Mouse (Mus musculus) midbrain, embryonic 14.5 days (tissue): ENCODE measurements around the gene Nup50. TPM values are rescaled to one million over a fixed set of nuclear protein-coding genes. Genes with fewer than 3 reads are reported as not detected.
"Not testable (repeated sequence)": the region's sequence is repeated elsewhere in the genome, so short reads cannot be mapped to it uniquely, and the experiment has no call there.

ENCODE experiments used
- ATAC-seq: fragments of 200-750 bp; cut with Nextera tagmentation; 2 replicates; pipeline ENCODE4 v1.8.0; 2017; ENCODE audit warnings: moderate number of reproducible peaks, moderate library complexity; ENCODE audit not compliant: low FRiP score, low TSS enrichment
- DNase-seq: peaks from one replicate; pipeline ENCODE4 v3.0.0-alpha.2; 2015
- H3K27ac ChIP-seq: fragments of 300-500 bp; sonication (generic); replicated peaks from 2 replicates; pipeline ENCODE4 v1.5.1; 2014; ENCODE audit warnings: mild to moderate bottlenecking, low read depth, low read length, moderate library complexity
- H3K27me3 ChIP-seq: fragments of 300-500 bp; sonication (generic); 2 replicates; pipeline ENCODE4 v1.6.1; 2014; ENCODE audit warnings: low read length, control low read depth, mixed read lengths; ENCODE audit not compliant: control insufficient read depth, insufficient read depth
- H3K36me3 ChIP-seq: fragments of 300-500 bp; sonication (generic); 2 replicates; pipeline ENCODE4 v1.6.1; 2014; ENCODE audit warnings: low read length, control low read depth; ENCODE audit not compliant: control insufficient read depth, insufficient read depth
- H3K4me1 ChIP-seq: fragments of 300-500 bp; sonication (generic); 2 replicates; pipeline ENCODE4 v1.6.1; 2014; ENCODE audit warnings: mild to moderate bottlenecking, antibody characterized with exemption, low read length, control low read depth; ENCODE audit not compliant: control insufficient read depth, insufficient read depth
- H3K4me2 ChIP-seq: fragments of 300-500 bp; sonication (generic); 2 replicates; pipeline ENCODE4 v1.6.1; 2014; ENCODE audit warnings: mild to moderate bottlenecking, low read length, moderate library complexity
- H3K4me3 ChIP-seq: fragments of 300-500 bp; sonication (generic); replicated peaks from 2 replicates; pipeline ENCODE4 v1.5.1; 2014; ENCODE audit warnings: low read depth, low read length
- H3K9ac ChIP-seq: fragments of 300-500 bp; sonication (generic); replicated peaks from 2 replicates; pipeline ENCODE4 v1.6.1; 2014; ENCODE audit warnings: mild to moderate bottlenecking, low read length, moderate library complexity
- H3K9me3 ChIP-seq: fragments of 300-500 bp; sonication (generic); 2 replicates; pipeline ENCODE4 v1.6.1; 2016; ENCODE audit warnings: low read length, control low read depth, mixed read lengths; ENCODE audit not compliant: control insufficient read depth
- WGBS: fragments of 180-500 bp; shearing (Covaris S2); extraction: QIAGEN DNeasy Blood & Tissue Kit; methylation state at CpG from one replicate; pipeline ENCODE4 v1.1.7; 2014; 5-methylcytosine and 5-hydroxymethylcytosine counted together
- polyA plus RNA-seq: library from polyadenylated mRNA; unstranded; fragments of >200 nt; fragmentation: Nextera tagmentation; extraction: Ambion mirVana; gene quantifications from 2 replicates; pipeline ENCODE4 v1.2.1, GENCODE M21; 2014

The Nup50 gene
- 19.4 and 28.7 TPM in 2 replicates for polyA plus RNA-seq

GRCm38 (mm10) chr15:84922884-84923507 is at the start of gene Nup50:
Nup50 (plus strand) TSS chr15:84923411.
- peaks cover 5% of the 10 kb centered on the region for H3K4me1 ChIP-seq
- DNase-seq = peak; percentile 100
- H3K27me3 ChIP-seq = no peaks in the 10 kb centered on the region
- H3K27ac ChIP-seq = peak within 1 kb of the TSS; percentile 95
- H3K36me3 ChIP-seq = peaks cover 8% of the 10 kb centered on the region
- WGBS = under 1% methylated on average over 60 of the region's 60 CpGs
- peak; percentile 92 for ATAC-seq
- H3K9me3 ChIP-seq = no peaks in the 10 kb centered on the region
- peak within 1 kb of the TSS; percentile 92 for H3K9ac ChIP-seq
- H3K4me3 ChIP-seq = peak within 1 kb of the TSS; percentile 97
- H3K4me2 ChIP-seq = peak within 1 kb of the TSS; percentile 94

- ATAC-seq = no peak
- H3K27me3 ChIP-seq = no peaks in the 10 kb centered on the region
- no peak overlapping the region for H3K4me3 ChIP-seq
- H3K4me1 ChIP-seq = no peaks in the 10 kb centered on the region
- no peak overlapping the region for H3K27ac ChIP-seq
- no peak for DNase-seq
- no peak overlapping the region for H3K9ac ChIP-seq
- H3K4me2 ChIP-seq = no peak overlapping the region
- 86% methylated on average over 4 of the region's 4 CpGs for WGBS
- H3K36me3 ChIP-seq = no peaks in the 10 kb centered on the region
- no peaks in the 10 kb centered on the region for H3K9me3 ChIP-seq
These were observed 49.3 kb upstream of the Nup50 start for GRCm38 (mm10) chr15:84873867-84874266.

- DNase-seq (no peak), ATAC-seq (no peak)
- 86% methylated on average over 12 of the region's 12 CpGs for WGBS
- Histone ChIP-seq H3K9ac (no peak overlapping the region), H3K27ac (no peak overlapping the region), H3K27me3 (no peaks in the 10 kb centered on the region), H3K4me3 (no peak overlapping the region), H3K36me3 (no peaks in the 10 kb centered on the region), H3K9me3 (no peaks in the 10 kb centered on the region), H3K4me1 (no peaks in the 10 kb centered on the region), H3K4me2 (no peak overlapping the region)
These were observed 46.0 kb upstream of the Nup50 start for GRCm38 (mm10) chr15:84877029-84877815.

GRCm38 (mm10) chr15:84888066-84888465 is 35.1 kb upstream of the Nup50 start:
- Histone ChIP-seq H3K27me3 (no peaks in the 10 kb centered on the region), H3K4me1 (peaks cover 7% of the 10 kb centered on the region; the same call in 1 of the 2 replicates), H3K4me3 (no peak overlapping the region), H3K4me2 (no peak overlapping the region), H3K9ac (no peak overlapping the region), H3K9me3 (no peaks in the 10 kb centered on the region), H3K36me3 (no peaks in the 10 kb centered on the region), H3K27ac (no peak overlapping the region)
- DNase-seq = peak; percentile 66
- whole genome bisulfite sequencing = 47% methylated on average over 12 of the region's 12 CpGs
- no peak for ATAC-seq

GRCm38 (mm10) chr15:84891246-84891645 is 32.0 kb upstream of the Nup50 start:
- no peak overlapping the region for H3K4me3 ChIP-seq
- H3K27me3 ChIP-seq = no peaks in the 10 kb centered on the region
- no peak overlapping the region for H3K9ac ChIP-seq
- H3K9me3 ChIP-seq = no peaks in the 10 kb centered on the region
- H3K4me2 ChIP-seq = no peak overlapping the region
- no peak for DNase-seq
- 37% methylated on average over 3 of the region's 3 CpGs for WGBS
- peaks cover 7% of the 10 kb centered on the region; the same call in 1 of the 2 replicates for H3K4me1 ChIP-seq
- no peaks in the 10 kb centered on the region for H3K36me3 ChIP-seq
- no peak for ATAC-seq
- no peak overlapping the region for H3K27ac ChIP-seq

- Histone ChIP-seq H3K27me3 (no peaks in the 10 kb centered on the region), H3K36me3 (no peaks in the 10 kb centered on the region), H3K4me1 (peaks cover 7% of the 10 kb centered on the region; the same call in 1 of the 2 replicates), H3K9ac (no peak overlapping the region), H3K27ac (no peak overlapping the region), H3K4me3 (no peak overlapping the region), H3K4me2 (no peak overlapping the region), H3K9me3 (no peaks in the 10 kb centered on the region)
- ATAC-seq = no peak; the same call in 1 of the 2 replicates
- WGBS = 1% methylated on average over 3 of the region's 3 CpGs
- DNase-seq = peak; percentile 91
These were observed 31.6 kb upstream of the Nup50 start for GRCm38 (mm10) chr15:84891658-84892057.

GRCm38 (mm10) chr15:84896216-84896615 is 27.0 kb upstream of the Nup50 start:
- H3K9me3 ChIP-seq, DNase-seq, H3K9ac ChIP-seq, H3K4me2 ChIP-seq, H3K27ac ChIP-seq, H3K4me3 ChIP-seq, H3K36me3 ChIP-seq, ATAC-seq, H3K27me3 ChIP-seq: not testable (repeated sequence)
- peaks cover 12% of the 10 kb centered on the region for H3K4me1 ChIP-seq
- 79% methylated on average over 10 of the region's 10 CpGs for WGBS

GRCm38 (mm10) chr15:84896664-84897063 is 26.5 kb upstream of the Nup50 start:
- Histone ChIP-seq H3K4me1 (peaks cover 12% of the 10 kb centered on the region), H3K27me3 (peaks cover 10% of the 10 kb centered on the region; the same call in 1 of the 2 replicates), H3K9me3 (no peaks in the 10 kb centered on the region), H3K4me2 (no peak overlapping the region), H3K9ac (no peak overlapping the region), H3K36me3 (no peaks in the 10 kb centered on the region), H3K27ac (no peak overlapping the region), H3K4me3 (no peak overlapping the region)
- 100% methylated on average over 1 of the region's 1 CpGs for WGBS
- no peak for ATAC-seq
- no peak for DNase-seq
